Mouse (Mus musculus) kidney, adult 11 months (tissue): ENCODE measurements around the gene Acd.

Experiments
- DNase-seq: peaks from one replicate; pipeline ENCODE4 v3.0.0; 2022

Acd gene

GRCm38 (mm10) chr8:105700966-105701824, at the start of gene Acd, which contains the start of gene Pard6a:
Gene Acd, minus strand, starts transcription at chr8:105701102.
Gene Pard6a, plus strand, starts transcription at chr8:105701148.
- DNase-seq: peak; percentile 94

- DNase-seq: peak; percentile 82
These were observed 49.7 kb upstream of the Acd start for GRCm38 (mm10) chr8:105750606-105751005.

- no peak for DNase-seq
These were observed 42.4 kb upstream of the Acd start for GRCm38 (mm10) chr8:105743301-105743700.

- no peak for DNase-seq
These were observed 38.3 kb upstream of the Acd start for GRCm38 (mm10) chr8:105739216-105739615.

- DNase-seq: no peak
These were observed 31.3 kb upstream of the Acd start for GRCm38 (mm10) chr8:105732186-105732585.

- peak; percentile 79 for DNase-seq
These were observed 26.7 kb upstream of the Acd start for GRCm38 (mm10) chr8:105727397-105728124.

- DNase-seq: no peak
These were observed 24.8 kb upstream of the Acd start for GRCm38 (mm10) chr8:105725726-105726125.

- DNase-seq: no peak
These were observed 22.0 kb upstream of the Acd start for GRCm38 (mm10) chr8:105722861-105723260.

GRCm38 (mm10) chr8:105719637-105720036, 18.7 kb upstream of the Acd start:
- DNase-seq: no peak

- no peak for DNase-seq
These were observed 15.5 kb upstream of the Acd start for GRCm38 (mm10) chr8:105716302-105716945.

GRCm38 (mm10) chr8:105715042-105715441, 14.1 kb upstream of the Acd start:
- no peak for DNase-seq

GRCm38 (mm10) chr8:105714139-105714538, 13.2 kb upstream of the Acd start:
- DNase-seq: peak; percentile 72

- DNase-seq: no peak
These were observed 11.4 kb upstream of the Acd start for GRCm38 (mm10) chr8:105712286-105712685.

- no peak for DNase-seq
These were observed 8.4 kb upstream of the Acd start for GRCm38 (mm10) chr8:105709317-105709716.

GRCm38 (mm10) chr8:105708675-105709074, 7.8 kb upstream of the Acd start:
- DNase-seq: no peak

GRCm38 (mm10) chr8:105707498-105708403, 6.8 kb upstream of the Acd start, which contains the start of the genes 4933405L10Rik and Enkd1:
Gene 4933405L10Rik, plus strand, starts transcription at chr8:105707655.
Gene Enkd1, minus strand, starts transcription at chr8:105708210.
- peak; percentile 89 for DNase-seq

- DNase-seq: no peak
These were observed 5.5 kb upstream of the Acd start for GRCm38 (mm10) chr8:105706426-105706825.

- DNase-seq: no peak
These were observed 4.1 kb upstream of the Acd start for GRCm38 (mm10) chr8:105704955-105705354.

GRCm38 (mm10) chr8:105704146-105704812, 3.4 kb upstream of the Acd start:
- DNase-seq: no peak

GRCm38 (mm10) chr8:105702731-105703415, 2.0 kb upstream of the Acd start:
- DNase-seq: no peak

- DNase-seq: no peak
These were observed 1.1 kb upstream of the Acd start for GRCm38 (mm10) chr8:105702001-105702401.
